In genomic region chr7:123377443-123378400, GRCm38 (mm10) we compare ENCODE assay signal across 8 mouse cellular contexts. TPM values are rescaled to one million over a fixed set of nuclear protein-coding genes. Genes with fewer than 3 reads are reported as not detected.
A peak's percentile ranks its signal among the peaks of the same experiment; 100 is the strongest.
DNase-seq lines count a peak whose midpoint lies in the region; ATAC-seq and TF ChIP-seq lines count a peak whose summit lies in the region.

No protein-coding gene starts in this region.

- peak overlapping the region; percentile 83 for H3K4me2 ChIP-seq in hindbrain, embryonic 13.5 days

- H3K27me3 ChIP-seq in Patski, result no peaks in the 10 kb centered on the region
- H3K27me3 ChIP-seq in hindbrain, embryonic 13.5 days, result no peaks in the 10 kb centered on the region

- H3K9me3 ChIP-seq in hindbrain, embryonic 13.5 days, result no peaks in the 10 kb centered on the region

- peak overlapping the region; percentile 68 for H3K27ac ChIP-seq in hindbrain, embryonic 13.5 days

- H3K4me1 ChIP-seq in hindbrain, embryonic 13.5 days (replicated peaks), result peaks cover 17% of the 10 kb centered on the region

- POLR2A ChIA-PET in Patski (lab: Charles Lee), result interaction anchor here (1.2 kb wide), 1 partner anchor 8 kb away, joined by 4 read pairs; the partner anchor contains the start of genes Arhgap17 and Lcmt1

- peak overlapping the region; percentile 76 for H3K9ac ChIP-seq in hindbrain, embryonic 13.5 days

- in situ Hi-C loops in Patski (cut with MboI; ENCODE audit: low pct_unique_long_range_greater_than_20kb), result no loop called here

- WGBS in hindbrain, embryonic 13.5 days, result 3% methylated on average over 41 of the region's 41 CpGs

- peak overlapping the region; percentile 58 for H3K4me3 ChIP-seq in hindbrain, embryonic 13.5 days

- peak; percentile 77 for DNase-seq in Patski (ENCODE audit: low read depth, low spot score)
- peak; percentile 94 to 95 for DNase-seq in cerebellum, postnatal 14 days
- DNase-seq in frontal cortex, postnatal 14 days (ENCODE audit: low spot score in 2 of 2), result peak; percentile 94
- DNase-seq in layer of hippocampus, postnatal 25 days (ENCODE audit: extremely low spot score in 1 of 2, low spot score in 1 of 2), result peak; percentile 75
- DNase-seq in lung, postnatal 25 days (ENCODE audit: low spot score), result peak; percentile 98
- peak; percentile 97 for DNase-seq in retina, embryonic 14.5 days (ENCODE audit: low spot score)
- peak; percentile 91 for DNase-seq in thymus, postnatal 4 days

- CTCF ChIA-PET in Patski (lab: Charles Lee), result interaction anchor here (0.7 to 1.4 kb wide), 4 partner anchors 12 to 28 kb away, joined by 3 to 5 read pairs (median 3); no protein-coding TSS in a partner anchor

- TF ChIP-seq CTCF in Patski (IDR thresholded peaks at IDR 0.05), result no peak

- H3K36me3 ChIP-seq in hindbrain, embryonic 13.5 days, result peaks cover 4% of the 10 kb centered on the region; the same call in 1 of the 2 replicates

- ATAC-seq in Patski, result peak; percentile 99
- peak; percentile 99 for ATAC-seq in hindbrain, embryonic 13.5 days (ENCODE audit: low FRiP score)

RNA-seq across cellular contexts. Expression of gene Arhgap17, which starts 8.0 kb away (rescaled TPM):
- polyA plus RNA-seq in Patski (2021), result 27.4 TPM
- 13.0 and 13.3 TPM in 2 replicates for polyA plus RNA-seq in hindbrain, embryonic 13.5 days (2015; fragmentation: Nextera tagmentation; extraction: Ambion mirVana)
- 10 to 100 TPM; 22.8 to 32.6 TPM for total RNA-seq in layer of hippocampus, postnatal 25 days (2021)

RNA-seq across cellular contexts. Expression of gene Lcmt1, which starts 8.1 kb away (rescaled TPM):
- 40.4 TPM for polyA plus RNA-seq in Patski (2021)
- polyA plus RNA-seq in hindbrain, embryonic 13.5 days (2015; fragmentation: Nextera tagmentation; extraction: Ambion mirVana), result 89.4 and 90.8 TPM in 2 replicates
- total RNA-seq in layer of hippocampus, postnatal 25 days (2021), result 10 to 100 TPM; 86.5 to 92.1 TPM

Comparison
In these comparisons a context has a peak if more than half of its experiments do, and no peak if none do; other contexts are left out.
1. Peak in every context shown above with its lines: DNase-seq, ATAC-seq, H3K4me3 ChIP-seq and H3K27ac ChIP-seq.